Mouse (Mus musculus) brown adipose tissue, adult 24 weeks (tissue): ENCODE measurements around the gene Sbno2. TPM values are rescaled to one million over a fixed set of nuclear protein-coding genes. Genes with fewer than 3 reads are reported as not detected.
A peak's percentile ranks its signal among the peaks of the same experiment; 100 is the strongest.

ENCODE experiments used
- H3K27ac ChIP-seq: fragments of 200-500 bp; replicated peaks from 2 replicates; pipeline ENCODE4 v1.5.1; 2012; ENCODE audit warnings: low read depth, mild to moderate bottlenecking, low read length
- H3K4me1 ChIP-seq: fragments of 200-500 bp; 2 replicates; pipeline ENCODE4 v1.6.1; 2012; ENCODE audit warnings: low read length, mixed read lengths; ENCODE audit not compliant: control insufficient read depth, insufficient read depth, insufficient read length
- H3K4me3 ChIP-seq: fragments of 200-500 bp; 2 replicates; pipeline ENCODE4 v1.5.1; 2012; ENCODE audit warnings: low read depth, mild to moderate bottlenecking, low read length, moderate library complexity; ENCODE audit not compliant: insufficient read depth
- polyA plus RNA-seq: library from polyadenylated mRNA; stranded (reverse); fragments of >200 nt; gene quantifications from 2 replicates; pipeline ENCODE4 v1.2.4, GENCODE M21; 2012; ENCODE audit not compliant: missing spikeins, insufficient read depth, insufficient read length

The Sbno2 gene
- 14.3 and 16.2 TPM in 2 replicates for polyA plus RNA-seq

DNA sequence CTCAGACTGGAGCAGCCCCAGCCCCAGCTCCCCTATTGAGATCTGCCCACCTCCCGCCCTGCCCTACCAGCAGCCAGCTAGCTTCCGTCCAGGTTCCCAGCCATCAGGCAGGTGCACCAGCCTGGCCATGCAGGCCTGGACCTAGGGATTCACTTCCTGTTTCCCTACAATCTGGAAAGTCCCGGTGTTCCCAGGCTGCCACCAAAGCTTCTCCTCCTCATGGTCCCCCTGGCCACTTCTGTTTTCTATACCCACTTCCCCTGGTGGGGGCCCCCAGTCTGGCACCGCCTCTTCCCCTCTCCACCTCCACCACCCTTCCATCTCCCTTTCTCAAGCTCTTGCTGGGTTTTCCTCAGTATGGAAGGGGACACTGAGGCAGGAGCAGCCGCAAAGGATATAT, at the start of gene Sbno2:
Sbno2 (minus strand) TSS at position 112 of the 400 bp plus-strand sequence.
- Histone ChIP-seq H3K27ac (peak within 1 kb of the TSS; percentile 30), H3K4me3 (no peak within 1 kb of the TSS), H3K4me1 (peaks cover 22% of the 10 kb centered on the region)

DNA sequence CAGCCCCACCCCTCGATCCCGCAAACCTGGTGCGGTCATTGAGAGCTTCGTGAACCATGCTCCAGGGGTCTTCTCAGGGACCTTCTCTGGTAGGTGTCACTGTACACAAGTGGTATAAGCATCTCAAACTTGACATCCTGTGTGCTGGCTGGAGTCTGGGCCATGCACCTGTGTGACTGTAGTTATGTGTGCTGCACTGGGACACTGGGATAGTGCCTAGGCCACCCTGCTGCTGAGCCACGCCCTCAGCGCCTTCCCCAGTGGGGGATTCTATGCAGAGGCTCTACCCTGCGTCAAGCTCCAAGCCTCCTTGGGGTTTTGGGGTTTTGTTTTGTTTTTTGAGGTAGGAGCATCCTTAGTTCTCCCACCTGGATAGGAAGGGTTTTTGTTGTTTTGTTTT, 49.0 kb upstream of the Sbno2 start:
- no peak overlapping the region for H3K4me3 ChIP-seq
- no peak overlapping the region for H3K27ac ChIP-seq
- peaks cover 24% of the 10 kb centered on the region for H3K4me1 ChIP-seq

DNA sequence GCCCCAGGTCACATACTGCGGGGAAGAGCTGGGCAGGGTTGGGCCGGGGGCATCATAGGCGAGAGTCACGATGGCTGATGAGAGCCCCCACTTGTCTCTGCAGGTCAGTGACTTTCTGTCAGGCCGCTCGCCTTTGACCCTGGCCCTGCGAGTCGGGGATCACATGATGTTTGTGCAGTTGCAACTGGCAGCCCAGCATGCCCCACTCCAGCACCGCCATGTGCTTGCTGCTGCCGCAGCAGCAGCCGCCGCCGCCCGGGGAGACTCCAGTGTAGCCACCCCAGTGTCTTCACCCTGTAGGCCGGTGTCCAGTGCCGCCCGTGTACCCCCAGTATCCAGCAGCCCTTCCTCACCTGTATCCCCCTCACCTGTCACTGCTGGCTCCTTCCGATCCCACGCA, 48.3 kb upstream of the Sbno2 start:
- H3K4me1 ChIP-seq: peaks cover 20% of the 10 kb centered on the region
- no peak overlapping the region for H3K4me3 ChIP-seq
- no peak overlapping the region for H3K27ac ChIP-seq

DNA sequence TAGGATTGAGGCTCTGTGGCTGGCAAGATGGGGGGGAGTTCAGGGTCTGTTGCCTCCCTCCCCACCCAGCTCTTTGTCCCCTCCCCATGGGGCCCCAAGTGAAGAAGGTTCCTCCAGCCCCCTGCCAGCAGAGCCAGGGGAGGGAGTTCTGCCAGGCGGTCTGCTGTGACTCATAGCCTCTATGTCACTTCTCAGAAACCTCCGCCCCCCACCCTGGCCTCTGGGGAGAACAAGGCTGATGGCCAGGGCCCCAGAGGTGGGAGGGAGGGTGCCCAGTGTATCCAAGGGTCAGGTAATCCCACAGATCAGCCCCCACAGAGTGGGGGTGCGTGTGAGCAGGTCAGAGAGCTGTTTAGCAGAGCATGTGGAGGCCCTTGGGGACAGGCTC, 47.5 kb upstream of the Sbno2 start:
- Histone ChIP-seq H3K4me1 (peaks cover 19% of the 10 kb centered on the region), H3K4me3 (no peak overlapping the region; the same call in 1 of the 2 replicates)

DNA sequence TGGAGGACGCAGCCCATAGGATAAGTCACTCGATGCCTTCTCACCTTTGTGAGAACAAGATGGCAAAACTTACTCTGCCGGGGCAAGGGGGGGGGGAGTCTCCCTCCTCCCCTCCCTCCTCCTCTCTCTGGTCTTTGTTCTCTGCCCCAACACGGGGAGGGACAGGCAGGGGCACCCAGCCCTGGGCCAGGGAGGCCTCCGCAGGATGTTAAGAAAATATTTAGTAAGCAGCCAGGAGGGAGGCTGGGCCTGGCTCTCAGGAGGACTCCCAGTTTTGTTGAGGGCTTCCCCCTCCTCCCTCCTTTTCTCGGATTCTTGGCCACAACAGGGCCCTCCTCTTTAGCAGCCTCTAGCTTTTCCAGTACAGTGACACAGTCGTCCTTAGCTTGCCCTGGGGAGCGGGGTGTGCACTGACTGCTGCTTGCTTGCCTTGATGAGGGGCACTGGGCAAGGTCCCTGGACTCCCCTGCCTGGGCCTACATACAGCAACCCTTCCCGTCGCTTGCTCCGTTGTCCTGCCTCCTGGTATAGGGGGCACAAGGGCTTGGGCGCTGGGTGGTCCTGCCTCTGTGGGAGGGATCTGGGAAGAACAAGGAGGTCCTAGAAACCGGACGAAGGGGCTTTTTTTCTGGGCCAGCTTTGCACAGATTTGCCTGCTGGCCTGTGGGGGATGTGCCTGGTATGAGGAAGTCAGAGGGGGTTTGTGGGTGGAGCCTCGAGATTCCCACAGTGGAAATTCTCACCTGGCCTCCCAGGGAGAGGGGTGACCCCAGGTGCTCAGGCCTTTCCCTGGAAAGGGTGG, 46.9 kb upstream of the Sbno2 start:
- H3K4me1 ChIP-seq: peaks cover 18% of the 10 kb centered on the region
- H3K27ac ChIP-seq: peak overlapping the region; percentile 80
- H3K4me3 ChIP-seq: peak overlapping the region; percentile 86

More for the DNA sequence above, 47.5 kb upstream of the Sbno2 start:
- H3K27ac ChIP-seq: peak overlapping the region; percentile 80

DNA sequence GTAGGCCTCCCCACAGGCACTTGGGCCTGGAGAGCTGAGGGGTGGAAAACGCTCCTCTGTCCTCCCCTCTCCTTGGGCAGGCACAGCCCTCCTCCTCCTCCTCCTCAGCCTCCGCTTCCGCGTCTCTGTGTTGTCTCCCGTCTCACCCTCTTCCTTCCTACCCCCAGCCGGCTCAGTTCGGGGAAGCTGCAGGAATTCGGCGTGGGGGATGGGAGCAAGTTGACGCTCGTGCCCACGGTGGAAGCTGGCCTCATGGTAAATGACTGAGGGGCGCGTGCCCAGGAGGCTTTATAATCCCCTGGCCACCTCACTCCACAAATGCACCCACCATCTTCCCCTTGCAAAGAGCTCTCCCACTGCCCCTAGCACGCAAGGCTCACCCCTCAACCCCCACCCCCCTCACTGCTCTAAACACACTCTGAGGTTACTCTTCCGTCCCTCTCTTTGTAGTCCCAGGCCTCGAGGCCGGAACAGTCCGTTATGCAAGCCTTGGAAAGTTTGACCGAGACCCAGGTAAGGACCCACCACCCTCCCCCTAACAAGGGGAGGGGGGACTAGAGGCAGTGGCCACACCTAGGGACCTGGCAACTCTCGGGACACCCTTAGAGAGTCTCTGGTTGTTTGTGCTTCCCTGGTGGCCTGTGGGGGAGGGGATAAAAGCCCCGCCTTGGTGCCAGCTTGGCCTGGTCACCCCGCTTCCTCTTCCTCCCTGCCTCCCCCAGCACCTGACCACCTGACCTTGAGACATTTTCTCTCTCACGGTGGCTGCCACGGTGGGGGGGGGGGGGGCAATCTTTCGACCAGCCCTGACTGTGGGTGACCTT, 46.1 kb upstream of the Sbno2 start:
- H3K4me3 ChIP-seq: peak overlapping the region; percentile 86
- H3K4me1 ChIP-seq: peaks cover 18% of the 10 kb centered on the region
- H3K27ac ChIP-seq: peak overlapping the region; percentile 80

DNA sequence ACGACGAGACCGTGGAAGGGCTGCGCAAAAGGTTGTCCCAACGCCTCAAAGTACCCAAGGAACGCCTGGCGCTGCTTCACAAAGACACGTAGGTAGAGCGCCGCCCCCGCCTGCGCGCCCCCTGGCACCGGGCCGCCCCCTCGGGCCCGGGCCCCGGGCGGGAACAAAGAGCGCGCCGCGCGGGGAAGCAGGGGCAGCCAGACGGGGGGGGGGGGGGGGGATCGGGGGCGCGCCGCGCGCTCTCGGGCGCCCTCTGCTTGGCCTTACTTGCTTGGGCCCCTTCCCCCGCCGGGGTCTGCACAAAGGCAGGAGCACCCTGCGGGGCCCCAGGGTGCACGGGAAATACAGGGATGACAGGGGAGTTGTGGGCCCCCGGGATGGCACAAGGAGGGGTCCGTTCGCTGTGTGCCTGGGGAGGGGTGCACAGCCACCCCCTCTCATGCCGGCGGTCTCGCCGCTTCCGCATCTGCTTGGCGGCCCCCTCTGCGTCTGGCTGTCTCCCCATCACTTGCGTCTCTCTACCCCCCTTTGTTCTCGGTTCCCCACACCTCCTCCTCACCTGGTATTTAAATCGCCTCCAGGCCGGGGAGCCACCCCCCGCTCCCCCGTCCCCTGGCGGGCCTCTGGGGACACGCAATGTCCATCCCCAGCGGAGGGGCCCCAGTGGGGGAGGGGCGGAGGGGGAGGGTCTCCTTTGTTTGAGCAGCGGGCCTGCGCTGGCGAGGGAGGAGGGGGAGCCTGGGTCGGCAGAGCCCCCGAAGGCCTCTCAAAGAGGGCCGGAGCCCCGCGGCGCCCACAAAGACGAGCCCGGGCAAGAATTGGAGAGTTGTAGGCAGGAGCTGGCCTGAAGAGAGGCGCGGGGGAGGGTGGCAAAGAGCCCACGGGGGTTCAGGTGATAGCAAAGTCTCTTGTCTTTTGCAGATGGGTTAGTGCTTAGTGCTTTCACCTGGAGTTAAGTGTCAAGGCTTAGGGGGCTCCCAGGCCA, 45.1 kb upstream of the Sbno2 start:
- Histone ChIP-seq H3K27ac (peak overlapping the region; percentile 80), H3K4me1 (peaks cover 20% of the 10 kb centered on the region), H3K4me3 (peak overlapping the region; percentile 86)

DNA sequence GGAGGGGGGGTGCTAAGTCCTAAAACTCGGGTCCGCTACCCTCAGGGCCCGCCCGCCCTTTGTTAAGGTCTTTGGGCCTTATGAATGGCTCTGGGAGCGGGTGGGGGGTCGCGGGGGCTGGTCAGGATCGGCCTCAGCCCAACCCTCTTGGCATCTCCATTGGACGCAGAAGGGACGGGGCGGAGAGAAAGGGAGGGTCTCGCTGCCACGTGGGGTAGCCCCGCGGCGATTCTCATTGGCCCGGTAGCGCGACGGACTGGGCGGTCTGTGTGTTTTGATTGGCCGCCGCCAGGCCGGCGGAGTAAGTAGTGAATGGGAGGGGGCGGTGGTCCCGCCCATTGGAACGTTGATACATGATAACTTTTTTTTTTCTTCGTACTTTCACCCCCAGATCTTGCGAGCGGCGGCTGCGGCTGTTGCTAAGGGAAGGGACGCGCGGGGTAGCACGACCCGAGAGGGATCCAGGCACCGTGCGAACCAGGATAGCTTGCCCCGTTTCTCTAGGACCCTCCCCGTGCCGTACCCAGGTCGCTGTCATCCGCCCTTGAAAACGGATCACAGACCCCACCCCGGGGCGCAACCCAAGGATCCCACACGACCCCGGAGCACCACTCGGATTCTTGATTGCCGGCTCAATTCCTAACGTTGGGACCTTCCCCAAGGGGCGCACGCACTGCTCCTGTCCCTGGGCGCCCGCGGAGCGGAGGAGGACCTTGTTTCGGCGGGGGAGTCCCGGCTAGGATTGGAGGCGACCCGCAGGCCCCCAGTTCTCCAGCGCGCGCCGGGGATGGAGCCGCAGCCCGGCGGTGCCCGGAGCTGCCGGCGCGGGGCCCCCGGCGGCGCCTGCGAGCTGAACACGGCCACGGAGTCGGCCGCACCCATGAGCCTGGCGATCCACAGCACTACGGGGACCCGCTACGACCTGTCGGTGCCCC, 44.2 kb upstream of the Sbno2 start:
- Histone ChIP-seq H3K4me3 (peak overlapping the region; percentile 89), H3K27ac (peak overlapping the region; percentile 90), H3K4me1 (peaks cover 17% of the 10 kb centered on the region)

DNA sequence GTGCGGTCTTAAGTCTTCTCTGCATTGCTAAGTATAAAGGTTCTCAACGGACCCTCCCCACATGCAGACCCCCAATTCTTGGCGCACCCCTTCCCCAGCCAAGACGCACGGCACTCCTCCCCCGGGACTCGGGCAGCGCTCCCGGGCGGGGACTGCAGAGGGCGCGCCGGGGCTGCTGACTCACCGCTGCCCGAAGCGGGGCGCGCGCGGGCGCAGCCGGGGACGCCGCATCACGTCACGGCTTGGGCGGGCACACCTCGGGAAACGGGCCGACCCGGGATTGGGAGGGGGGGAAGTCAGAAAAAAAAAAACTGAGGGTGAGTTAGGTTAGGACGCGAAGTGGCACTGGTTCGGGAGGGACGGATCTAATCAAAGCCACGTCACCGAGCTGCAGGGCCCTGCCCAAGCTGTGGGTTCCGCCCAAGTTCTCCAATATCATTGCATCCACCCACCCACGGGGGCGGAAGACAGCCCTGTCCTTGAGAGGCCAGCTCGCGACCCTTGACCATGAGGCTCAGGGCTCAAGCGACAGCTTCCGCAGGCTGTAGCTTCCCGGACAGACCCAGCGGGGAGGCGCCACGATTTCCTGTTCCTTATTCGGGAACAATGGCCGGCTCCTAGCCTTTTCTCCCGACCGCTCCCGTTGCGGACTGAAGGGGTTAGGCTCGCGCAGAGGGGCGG, 43.4 kb upstream of the Sbno2 start:
- Histone ChIP-seq H3K27ac (peak overlapping the region; percentile 90), H3K4me3 (peak overlapping the region; percentile 89), H3K4me1 (peaks cover 17% of the 10 kb centered on the region)

DNA sequence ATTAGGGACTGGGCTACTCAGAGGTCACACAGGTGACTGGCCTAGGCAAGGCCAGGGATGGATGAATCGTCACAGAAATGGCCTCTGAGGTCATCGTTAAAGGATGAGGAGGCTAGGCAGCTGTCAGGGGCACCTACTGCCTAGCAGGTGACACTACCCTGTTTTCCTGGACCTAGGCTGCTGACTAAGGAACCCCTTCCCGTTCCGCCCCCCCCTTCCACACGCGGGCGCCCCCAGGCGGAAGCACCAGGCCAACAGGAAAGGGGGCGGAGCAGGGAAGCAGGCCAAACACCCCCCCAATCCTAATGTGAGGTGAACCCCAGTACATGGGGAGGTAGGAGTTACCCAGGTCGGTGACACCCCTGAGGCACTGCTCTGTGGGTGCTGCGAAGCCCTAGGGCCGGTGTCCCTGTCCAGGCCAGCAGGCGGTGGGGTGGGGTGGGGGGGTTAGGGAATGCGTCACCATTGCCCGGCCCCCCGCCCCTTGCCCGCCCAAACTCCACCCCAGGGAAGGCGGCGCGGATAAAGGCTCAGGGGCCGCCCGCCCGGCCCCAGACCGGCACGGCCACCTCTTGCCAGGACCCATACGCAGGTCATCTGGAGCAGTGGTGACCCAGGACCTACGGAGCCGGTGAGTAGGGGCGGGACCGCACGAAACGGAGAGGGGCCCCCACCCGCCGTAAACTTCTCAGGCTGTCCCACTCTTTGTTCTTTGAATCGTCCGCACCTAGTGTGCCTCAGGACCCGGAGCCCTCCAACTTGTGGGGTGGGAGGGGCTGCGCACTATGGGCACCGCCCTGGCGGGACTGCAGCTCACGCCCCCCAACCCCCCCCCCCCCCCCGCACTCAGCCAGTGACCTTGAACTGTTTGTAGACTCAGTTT, 42.6 kb upstream of the Sbno2 start, which contains the start of gene Midn:
Midn (plus strand) TSS at position 554 of the 883 bp plus-strand sequence.
- peak within 1 kb of the TSS; percentile 89 for H3K4me3 ChIP-seq
- H3K27ac ChIP-seq: peak within 1 kb of the TSS; percentile 97
- H3K4me1 ChIP-seq: peaks cover 11% of the 10 kb centered on the region

DNA sequence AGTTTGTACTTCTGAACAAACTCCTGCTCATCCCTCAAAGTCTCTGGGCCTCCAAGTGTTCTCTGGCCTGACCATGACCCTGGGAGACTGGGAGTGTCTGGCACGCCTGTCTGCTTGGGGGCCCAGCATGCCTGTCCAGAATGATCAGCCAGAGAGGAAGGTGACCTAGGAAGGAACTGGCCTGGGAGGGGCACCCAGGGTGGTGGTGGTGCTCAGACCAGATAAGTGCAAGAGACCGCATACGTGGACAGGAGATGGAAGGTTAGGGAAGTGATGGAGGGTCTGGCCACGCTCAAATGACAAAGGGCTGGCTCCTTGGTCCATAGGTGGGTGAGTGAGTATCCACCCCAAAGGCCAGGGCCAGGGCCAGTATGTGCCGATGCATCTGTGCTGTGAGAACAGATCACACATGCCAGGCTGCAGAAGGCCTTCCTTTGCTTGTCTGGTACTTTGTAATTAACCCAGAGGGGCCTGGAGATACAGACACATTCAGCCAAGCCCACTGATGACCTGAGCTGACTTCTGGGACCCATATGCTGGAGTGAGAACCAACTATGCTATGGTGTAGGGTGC, 41.9 kb upstream of the Sbno2 start:
- Histone ChIP-seq H3K4me3 (peak overlapping the region; percentile 89), H3K4me1 (peaks cover 7% of the 10 kb centered on the region), H3K27ac (peak overlapping the region; percentile 97)

DNA sequence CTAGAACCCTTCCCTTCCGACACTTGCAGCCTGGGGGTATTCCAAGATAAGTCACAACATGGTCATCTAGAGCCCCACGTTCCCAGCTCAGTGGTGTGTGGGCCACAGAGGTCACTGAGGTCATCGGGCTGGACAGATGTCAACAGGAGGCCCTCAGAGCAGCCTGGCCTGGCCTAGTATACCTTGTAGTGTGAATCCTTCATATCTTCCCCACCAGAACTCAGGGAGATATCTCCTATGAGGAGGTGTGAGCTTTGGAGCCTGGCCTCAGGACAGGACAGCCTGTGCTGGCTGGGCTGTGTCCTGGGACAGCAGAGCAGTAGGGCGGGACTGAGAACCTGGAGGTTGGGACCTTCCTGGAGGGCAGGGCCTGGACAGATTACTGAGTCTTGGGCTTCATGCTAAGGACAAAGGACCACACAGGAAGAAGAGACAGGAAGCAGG, 41.2 kb upstream of the Sbno2 start:
- peaks cover 5% of the 10 kb centered on the region; the same call in 1 of the 2 replicates for H3K4me1 ChIP-seq
- H3K4me3 ChIP-seq: no peak overlapping the region

More for the DNA sequence above, 41.2 kb upstream of the Sbno2 start:
- peak overlapping the region; percentile 97 for H3K27ac ChIP-seq
